Mouse (Mus musculus): ENCODE measurements around the gene Gatad1.
"Not testable (repeated sequence)": the region's sequence is repeated elsewhere in the genome, so short reads cannot be mapped to it uniquely, and the experiment has no call there.

The Gatad1 gene

DNA sequence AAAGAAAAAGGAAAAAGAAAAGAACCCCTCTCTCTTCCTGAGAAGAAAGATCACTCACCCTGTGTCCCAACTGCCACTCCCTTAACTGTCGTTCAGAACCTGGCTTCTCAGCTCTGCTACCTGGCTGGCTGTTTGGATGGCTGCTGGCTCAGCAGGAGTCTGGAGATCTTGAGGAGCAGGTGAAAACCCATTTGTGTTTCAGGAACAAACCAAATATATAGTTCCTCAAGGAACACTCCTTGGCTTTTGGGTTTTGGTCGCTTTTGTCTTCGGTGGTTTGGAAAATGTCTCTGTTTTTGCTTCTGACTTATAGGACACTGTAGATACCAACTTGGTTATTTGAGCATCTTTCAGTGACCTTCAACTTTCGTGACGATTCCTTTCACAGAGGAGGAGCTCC, at the start of gene Gatad1:
Gene Gatad1 (minus strand): TSS at position 101 of the 400 bp plus-strand sequence.
- DNase-seq: no peak

DNA sequence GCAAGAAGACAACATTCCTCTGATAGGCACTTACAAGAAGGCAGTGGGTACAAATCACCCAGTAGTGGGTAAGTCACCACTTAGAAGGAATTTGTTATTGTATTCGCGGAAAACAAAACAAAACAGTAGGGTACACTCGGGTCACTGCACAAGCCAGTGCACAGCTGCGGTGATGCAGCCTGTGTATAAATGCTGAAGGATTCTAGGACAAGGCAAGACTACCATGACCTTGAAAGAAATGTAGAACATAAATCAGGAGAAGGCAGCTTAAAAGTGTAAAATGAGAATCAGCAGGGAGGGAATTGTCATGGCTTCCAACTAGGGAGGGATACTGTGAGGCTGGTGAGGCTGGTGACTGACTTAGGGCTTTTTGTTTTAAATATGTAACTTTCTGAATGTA, 45.2 kb upstream of the Gatad1 start:
- no peak for DNase-seq

DNA sequence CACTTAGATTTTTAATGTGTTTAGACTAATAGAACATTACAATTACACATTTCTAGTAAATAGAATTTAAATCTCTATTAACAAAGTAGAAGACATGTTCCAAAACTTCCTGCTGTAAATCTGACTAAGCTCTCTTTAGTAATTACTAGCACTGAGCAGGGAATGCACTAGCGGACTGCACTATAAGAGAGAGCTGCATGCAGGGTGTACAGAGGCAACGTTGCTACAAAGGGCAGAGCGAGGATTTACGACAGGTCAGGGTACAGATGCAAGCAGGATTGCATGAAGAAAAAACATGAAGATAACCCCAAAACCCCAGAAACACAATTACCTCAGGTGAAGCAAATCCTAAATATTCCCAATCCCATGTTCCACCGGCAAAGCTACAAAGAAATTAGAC, 43.0 kb upstream of the Gatad1 start:
- no peak for DNase-seq

DNA sequence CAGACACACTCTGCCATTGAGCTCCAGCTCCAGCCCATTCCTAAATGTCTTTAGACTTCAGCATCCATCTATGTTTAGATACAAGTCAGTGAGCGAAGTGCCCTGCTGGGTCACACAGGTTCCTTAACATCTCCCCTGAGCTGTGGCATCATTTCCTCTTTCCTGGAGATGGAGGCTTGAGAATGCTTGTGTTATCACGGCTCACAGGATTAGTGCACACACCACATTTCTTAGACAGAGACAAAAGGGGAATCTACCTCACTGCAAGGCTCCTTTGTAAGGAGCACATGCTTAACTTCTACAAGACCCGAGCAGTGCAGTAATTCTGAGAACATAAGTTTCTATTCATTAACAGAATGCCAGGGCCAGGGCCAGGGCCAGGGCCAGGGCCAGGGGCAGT, 39.0 kb upstream of the Gatad1 start:
- no peak for DNase-seq

DNA sequence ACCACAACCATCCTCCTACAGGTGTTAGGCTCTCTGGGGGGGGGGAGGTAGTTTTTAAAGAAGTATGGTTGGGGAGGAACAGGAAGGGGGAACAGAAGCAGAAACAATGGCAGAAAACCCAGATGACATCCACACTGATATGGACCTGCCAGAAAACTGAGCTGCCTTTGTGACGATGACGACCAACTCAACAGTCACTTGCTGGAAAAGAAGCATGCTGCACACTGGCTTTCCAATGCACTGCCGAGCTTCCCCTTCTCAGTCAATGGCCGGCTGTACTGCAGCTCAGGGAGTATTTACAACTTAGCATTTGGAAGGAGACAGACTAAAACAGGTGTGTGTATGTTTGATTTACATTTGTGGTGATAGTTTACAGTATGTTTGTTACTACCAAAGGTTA, 38.2 kb upstream of the Gatad1 start:
- no peak for DNase-seq

DNA sequence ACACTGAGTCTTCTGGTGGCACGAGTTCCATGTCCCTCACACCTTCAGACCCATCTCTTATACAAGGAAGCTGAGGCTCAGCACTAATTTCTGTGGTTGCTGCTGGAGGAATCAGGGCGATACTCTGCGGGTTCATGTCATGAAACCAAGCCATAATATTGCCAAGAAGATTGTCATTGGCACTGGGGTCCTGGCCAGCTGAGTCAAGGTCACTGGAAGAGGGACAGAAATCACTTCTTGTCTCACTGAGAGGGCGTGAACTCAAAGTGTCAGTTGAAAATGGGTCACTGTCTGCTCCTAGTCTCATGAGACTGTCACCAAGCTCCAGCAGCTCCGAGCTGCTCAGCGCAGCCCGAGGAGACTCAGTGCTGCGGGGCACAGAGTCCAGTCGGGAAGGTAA, 36.0 kb upstream of the Gatad1 start:
- DNase-seq: no peak

DNA sequence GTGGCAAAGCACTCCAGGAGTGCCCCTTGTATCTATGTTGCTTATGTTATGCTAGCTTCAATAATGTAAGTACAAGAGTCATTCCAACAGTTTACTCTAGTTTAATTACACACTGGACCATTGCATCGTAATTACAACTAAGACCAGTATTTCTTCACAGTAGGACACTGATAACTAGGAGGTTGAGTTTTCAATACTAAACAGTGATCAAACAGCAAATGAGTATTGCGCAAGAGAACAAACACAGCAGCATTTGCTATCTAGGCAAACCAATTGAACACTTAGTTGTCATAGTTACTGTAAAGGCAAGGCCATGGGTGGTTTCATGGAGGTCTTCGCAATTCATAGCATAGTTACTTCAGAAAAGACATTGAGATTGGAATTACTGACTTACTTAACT, 34.3 kb upstream of the Gatad1 start:
- no peak for DNase-seq

DNA sequence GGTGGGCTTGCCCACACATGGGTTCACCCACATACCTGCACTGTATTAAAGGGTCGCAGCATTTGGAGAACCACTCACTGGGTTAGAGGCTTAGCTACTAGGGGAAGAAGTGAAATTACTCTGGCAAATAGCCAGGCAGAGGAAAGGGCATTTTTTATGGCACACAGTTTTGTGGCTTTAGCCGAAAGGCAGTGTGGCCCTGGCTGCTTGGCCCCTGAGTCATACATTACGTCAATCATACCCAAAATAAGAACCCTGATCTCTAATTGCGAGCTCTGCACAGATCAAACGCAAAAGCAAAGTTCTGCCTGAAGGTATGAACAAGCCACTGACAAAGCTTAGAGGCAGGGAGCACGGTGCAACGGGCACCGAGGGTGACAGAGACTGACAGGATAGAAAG, 31.3 kb upstream of the Gatad1 start:
- no peak for DNase-seq

DNA sequence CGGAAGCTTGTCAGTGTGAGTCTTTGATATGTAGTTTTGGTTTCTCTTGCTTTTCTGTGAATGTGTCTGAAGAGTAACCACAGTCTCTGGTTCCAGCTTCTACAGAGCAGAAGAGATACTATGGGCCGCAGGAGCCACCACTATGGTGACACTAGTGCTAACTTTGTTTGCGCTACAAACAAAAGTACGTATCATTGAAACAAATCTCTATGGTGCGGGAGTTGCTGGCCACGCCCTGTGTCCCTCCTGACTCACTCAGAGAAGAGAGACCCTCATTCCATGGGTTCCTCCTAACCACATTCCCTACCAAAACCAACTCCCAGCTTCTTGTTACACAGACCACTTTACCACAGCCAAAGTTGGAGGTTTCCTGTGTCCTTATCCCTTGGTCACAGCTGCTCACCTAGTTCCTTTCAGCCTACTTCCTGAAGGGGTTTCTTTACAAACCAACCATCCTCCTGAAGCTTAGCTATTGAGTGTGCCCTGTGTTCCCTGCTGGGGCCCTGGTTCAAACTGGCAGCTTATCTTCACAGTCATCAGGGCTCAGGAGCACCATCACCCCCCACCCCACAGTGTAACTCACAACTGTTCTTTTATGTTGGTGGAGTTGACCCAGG, 13.1 kb upstream of the Gatad1 start:
- DNase-seq: no peak

DNA sequence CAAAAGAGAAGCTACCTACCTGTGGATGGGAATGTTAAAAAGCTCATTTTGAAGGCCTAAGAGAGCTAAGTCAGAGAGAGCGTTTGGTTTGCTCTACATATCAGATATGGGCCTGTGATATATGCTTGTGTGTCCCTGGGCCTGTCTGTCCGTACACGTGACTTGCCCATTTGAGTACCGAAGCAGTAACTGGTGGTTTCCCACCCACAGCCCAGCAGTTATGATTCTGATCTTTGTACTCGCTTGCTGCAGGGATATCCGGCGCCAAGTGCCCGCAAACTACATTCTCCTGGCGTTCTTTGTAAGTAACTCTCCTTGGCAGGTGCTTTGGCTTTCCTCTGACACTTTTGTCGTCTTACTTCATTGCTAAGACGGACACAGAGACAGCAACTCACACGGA, 9.6 kb upstream of the Gatad1 start:
- no peak for DNase-seq

DNA sequence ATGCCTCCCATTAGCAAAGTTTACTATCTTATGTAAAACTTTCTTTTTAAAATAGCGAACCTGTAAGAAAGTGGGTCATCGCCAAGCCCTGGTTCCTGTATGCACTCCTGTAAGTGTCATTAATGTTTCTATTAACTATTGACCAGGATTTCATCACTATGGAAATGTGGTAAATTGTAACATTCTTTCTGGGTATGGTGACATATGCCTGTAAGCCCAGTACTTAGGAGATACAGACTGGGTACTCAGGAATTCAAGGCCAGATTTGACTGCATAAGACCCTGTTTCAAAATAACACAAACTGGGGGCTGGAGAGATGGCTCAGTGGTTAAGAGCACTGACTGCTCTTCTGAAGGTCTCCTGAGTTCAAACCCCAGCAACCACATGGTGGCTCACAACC, 8.2 kb upstream of the Gatad1 start:
- no peak for DNase-seq

DNA sequence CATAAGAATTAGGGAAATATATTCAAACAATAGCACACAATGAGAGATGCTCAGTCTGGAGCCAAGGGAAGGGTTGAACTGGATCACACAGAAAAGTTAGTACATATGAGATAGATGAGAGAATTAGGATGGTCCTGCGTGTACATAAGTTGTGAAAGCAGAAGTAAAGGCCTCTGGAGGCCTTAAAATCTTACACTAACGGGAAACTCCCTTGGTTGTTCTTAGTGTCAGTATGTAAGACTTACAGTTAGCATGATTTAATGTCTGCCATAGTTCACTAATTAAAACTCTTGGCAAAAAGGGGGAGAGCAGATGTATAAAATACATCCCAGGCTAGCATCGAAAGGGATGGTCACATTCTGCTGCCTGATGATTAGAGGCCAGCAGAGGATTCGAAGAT, 3.2 kb downstream of the Gatad1 start:
- no peak for DNase-seq

DNA sequence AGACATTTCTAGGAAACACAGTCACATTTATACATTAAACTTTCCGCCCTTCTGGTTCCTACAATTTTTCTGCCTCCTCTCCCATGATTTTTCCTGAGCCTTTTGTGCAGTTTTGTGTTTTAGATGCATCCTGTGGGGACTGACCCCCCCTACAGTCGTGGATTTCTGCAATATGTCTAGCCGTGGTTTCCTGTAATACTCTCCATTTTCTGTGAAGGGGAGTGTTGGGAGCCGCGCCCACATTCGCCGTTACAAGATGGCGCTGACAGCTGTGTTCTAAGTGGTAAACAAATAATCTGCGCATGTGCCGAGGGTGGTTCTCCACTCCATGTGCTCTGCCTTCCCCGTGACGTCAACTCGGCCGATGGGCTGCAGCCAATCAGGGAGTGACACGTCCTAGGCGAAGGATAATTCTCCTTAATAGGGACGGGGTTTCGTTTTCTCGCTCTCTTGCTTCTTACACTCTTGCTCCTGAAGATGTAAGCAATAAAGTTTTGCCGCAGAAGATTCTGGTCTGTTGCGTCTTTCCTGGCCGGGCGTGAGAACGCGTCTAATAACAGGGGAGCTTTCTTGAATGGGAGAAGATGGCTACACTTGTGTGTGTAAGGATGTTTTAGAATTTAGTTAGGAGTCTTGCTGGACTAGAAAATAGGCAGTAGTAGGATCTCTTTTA, 3.9 kb downstream of the Gatad1 start:
- DNase-seq: not testable (repeated sequence)

DNA sequence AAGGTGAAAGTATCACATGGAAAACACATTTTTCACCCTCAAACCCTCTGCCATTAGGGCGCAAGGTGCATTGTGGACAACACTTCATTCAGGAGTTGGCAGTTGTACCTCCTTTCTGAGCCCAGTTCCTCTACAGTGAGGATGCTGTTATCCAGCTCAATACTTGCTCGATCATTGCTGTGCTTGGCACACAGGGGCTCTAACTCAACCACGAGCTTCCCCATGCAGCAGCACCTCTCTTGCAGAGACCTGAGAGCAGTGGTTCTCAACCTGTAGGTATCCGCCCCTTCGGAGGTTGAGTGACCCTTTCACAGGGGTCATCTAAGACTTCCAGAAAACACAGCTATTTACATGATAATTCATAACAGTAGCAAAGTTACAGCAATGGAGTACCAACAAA, 5.4 kb downstream of the Gatad1 start:
- DNase-seq: no peak

DNA sequence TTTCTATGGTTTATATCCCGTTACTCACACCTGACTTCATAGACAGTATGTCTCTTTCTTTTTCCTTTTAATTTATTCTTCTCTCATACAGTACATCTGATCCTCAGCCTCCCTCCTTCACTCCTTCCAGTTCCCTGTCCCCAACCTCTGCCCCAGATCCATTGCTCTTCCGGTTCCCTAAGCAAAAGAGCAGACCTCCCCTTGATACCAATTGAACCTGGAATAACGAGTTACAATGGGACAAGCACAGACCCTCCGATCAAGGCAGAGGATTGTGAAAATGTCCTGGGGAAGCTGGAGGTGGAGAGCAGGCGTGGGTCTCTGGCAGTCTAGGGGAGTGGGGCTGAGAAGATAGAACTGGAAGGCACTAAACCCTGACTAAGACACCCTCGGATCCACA, 6.1 kb downstream of the Gatad1 start, which contains the start of gene Tmbim7:
Gene Tmbim7 (plus strand): TSS at position 301 of the 400 bp plus-strand sequence.
- no peak for DNase-seq

DNA sequence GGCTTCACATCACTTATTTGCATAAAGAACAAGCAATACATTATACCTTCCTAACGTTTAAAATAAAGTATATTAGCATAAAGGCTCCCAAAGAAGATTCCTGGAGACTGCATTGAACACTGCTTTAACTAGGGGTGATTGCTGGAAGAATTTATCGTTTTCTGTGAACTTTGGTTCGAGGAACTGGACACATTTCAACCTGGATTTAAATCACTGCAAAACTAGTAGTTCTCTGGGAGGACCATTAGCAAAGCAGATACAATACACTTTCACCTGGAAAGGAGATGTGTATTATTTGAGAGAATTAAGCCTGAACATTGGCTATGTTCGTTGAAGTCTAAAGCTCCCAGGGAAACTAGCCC, 8.2 kb downstream of the Gatad1 start:
- no peak for DNase-seq

DNA sequence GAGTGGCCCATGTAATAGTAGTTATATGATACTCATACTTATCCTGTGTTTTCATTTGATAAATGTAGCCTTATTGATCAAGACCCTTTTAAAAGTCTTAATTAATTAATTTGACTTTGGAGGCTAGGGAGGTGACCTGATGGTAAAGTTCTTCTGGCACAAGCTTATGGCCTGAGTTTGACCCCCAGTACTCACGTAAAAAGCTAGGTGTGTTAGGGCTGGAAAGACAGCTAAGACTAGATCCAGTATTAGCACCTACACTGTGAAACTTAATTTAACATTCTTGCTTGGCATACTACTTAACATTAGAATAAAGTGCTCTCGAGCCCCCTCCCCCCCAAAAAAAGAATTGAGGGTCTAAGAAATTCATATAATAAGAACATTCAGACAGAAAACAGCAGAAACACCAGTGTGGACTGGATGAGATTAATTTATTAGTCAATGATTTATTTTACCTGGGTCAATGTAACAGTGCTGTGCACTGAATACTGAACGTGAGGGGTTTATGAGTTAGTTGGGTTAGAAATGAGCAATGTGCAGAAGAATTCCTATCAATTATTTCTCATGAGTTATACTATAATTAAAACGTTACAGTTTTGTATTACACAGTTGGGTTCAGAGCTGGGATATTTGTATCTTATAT, 8.7 kb downstream of the Gatad1 start:
- DNase-seq: peak; percentile 12

DNA sequence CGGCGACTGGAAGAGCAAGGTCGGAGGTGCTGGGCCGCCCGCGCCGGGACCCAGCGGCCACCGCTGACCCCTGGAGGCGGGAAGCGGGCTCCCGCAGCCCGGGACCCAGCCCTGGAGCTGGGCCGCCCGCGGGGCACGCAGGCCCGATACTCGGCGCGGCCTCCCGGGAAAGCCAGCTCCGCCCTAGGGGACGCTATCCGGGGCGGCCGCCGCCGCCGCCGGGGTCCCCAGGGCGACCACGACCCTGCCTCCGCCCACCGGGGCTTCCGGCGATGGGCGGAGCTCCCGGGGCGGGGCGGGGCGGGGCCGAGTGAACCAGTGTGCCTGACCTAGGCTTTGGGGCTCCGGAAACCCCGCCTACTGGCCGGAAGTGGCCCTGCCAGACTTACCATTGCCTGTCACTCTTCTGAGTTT, 9.3 kb downstream of the Gatad1 start:
- peak; percentile 92 for DNase-seq

DNA sequence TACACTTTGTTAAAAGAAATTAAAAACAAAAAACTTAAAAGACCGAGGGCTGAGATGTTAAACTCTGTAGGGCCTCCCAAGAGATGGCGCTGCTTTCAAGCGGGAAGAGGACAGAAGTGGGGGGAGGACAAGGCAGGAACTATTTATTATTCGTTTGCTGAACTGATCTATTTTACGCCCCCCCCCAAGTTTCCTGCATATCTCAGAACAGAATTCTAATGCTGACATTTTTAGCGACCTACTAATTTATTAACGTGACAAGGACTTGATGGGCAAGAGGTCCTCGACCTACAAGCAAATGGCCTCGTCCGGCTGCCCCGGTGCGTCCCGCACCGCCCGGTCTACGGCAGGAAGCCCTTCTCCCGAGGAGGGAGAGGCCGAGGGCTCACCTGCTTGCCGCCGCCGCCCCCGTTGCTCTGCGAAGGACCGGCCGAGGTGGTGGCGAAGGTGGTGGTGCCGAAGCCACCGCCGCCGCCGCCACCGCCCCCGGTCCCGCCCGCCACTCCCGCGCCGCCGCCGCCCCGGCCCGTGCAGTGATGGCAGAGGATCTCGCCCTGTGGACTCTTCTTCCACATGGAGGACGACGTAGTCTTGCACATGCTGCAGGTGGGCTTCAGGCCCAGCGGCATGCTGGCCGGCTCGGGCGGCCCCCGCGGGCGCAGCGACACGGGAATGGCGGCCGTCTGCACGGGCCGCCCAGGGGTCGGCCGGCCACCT, 9.8 kb downstream of the Gatad1 start:
- DNase-seq: peak; percentile 69

DNA sequence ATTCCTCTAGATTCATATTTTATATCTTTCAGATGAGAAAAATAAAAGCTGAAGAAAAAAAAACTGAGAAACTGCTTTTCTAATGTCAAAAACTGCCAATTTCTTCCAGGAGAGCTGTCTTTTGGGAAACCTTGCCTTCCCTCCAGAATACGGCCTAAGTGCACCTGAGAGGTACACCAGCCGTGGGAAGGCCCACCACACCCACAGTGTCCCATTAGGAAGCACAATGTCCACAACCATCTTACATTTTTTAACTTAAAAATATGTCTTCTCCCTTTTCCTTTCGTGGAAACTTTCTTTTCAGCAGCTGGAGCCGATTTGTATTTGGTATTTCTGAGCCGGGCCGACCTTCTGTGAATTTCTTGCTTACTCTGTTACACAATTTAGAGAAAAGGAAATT, 10.4 kb downstream of the Gatad1 start:
- peak; percentile 9 for DNase-seq

DNA sequence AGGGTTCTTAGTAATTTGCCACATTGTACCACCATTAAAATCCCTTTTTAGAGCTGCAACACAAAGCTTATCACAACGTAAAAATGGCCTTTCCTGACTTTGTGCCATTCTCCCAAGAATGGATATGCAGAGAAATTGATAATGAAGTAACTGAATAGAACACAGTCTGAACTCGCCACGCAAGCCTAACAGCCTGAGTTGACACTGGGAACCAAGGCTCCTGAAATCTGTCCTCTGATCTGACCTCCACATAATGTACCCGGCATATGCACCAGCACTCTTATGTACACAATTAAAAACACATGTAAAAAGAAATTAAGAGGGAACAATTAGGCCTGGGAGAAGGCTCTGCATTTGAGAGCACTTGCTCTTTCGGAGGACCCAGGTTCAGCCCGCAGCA, 11.7 kb downstream of the Gatad1 start:
- DNase-seq: no peak

DNA sequence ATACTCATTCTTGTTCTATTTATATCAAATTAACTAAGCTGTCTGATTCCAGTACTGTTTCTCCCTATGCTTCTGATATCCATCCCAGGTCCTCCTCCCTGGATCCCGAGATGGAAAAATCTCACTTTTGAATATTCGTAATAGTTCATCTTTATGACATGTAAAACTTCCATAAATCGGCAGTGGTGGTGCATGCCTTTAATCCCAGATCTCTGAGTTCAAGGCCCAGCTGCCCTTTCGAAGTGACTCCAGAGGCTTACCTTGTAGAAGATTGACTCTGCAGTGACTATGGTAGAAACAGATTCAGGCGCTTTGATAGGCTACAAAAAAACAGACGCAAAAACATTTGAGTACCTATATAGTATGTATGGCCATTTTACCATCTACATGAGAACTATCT, 12.4 kb downstream of the Gatad1 start:
- DNase-seq: no peak

DNA sequence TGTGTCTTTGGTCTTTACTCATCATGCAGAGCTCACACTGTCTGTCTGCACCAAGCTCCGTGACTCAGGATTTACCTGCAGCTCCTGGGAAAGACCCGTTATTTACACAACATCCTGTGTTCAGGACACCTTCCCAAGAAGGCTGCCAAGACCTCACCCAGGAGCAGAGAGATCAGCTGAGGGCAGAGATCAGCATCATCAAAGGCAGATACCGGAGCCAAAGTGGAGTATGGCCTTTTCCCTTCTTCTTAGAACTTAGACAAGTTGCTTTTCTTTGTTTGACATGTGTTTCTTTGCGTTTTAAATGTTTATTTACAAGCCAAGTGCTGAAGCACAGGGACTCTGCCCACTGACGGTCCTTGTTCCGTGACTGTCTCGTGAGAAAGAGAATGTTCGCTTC, 21.7 kb downstream of the Gatad1 start:
- DNase-seq: no peak

DNA sequence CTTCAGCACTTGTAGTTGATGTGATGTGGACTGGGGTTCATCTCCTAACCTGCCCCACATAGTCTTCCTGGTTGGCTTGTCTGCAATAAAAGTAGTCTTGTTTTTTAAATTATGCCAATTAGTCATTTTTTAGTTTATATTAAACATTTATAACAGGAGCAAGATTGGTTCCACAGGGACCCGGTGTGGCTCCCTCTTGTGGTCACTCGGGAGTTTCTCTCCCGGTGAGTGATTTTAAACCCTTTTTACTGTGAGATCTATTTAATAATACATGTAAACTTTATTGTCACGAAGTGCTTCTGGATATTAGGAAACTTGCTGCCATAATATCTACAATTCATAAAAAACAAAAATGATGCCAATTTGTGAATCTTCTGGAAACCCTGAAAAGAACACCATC, 23.0 kb downstream of the Gatad1 start:
- DNase-seq: no peak

Data from cerebellum, adult 9-11 months (tissue).